Mouse (Mus musculus): ENCODE data around the gene Eef1a2.

DNA sequence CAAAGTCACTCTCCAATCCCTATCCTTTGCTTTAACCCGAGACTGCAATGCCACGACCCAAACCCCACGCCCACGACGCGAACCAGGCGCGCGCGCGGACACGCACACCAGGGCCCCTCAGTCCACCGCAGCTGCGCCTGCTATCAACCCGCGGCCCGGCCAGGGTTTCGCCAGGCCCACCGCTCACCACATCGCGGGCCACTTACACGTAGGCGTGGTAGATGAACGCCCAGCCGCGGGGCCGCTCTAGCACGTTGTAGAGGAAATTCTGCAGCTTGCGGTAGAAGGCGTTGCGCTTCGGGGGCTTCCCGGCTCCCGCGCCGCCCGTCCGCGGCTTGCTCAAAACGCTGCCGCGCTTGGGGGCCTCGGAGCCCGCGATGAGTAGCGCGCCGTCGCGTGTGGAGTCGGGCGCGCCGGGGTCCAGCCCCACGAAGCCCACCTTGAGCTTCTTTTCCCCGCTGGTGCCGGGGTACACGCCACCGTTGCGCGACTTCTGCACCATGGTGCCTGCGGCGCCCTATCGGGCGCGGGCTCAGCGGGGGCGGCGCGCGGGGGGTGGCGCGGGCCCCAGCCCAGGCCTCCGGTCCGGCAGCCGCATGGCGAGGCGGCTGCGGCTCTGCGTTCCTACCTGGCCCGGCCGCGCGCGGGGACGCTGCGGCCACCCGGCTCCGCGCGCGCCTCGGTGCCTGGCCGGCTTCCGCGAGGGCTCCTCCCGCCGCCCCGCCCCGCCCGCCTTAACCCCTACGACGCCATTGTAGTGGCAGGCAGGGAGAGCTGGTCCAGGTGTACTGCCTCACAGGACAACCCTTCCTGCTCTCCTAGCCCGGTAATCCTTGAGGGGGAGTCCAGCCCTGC lies 22.0 kb downstream of the Eef1a2 start, which contains the start of gene Kcnq2:
- TF ChIP-seq POLR2A (IDR thresholded peaks at IDR 0.05; ENCODE audit: low read depth, low read length) (no peak), CTCF (IDR thresholded peaks at IDR 0.05; ENCODE audit: borderline replicate concordance, insufficient read depth, low read length) (no peak)
